Mouse (Mus musculus) neural tube, embryonic 11.5 days (tissue): ENCODE measurements around the gene Tmem217. TPM values are rescaled to one million over a fixed set of nuclear protein-coding genes. Genes with fewer than 3 reads are reported as not detected.

Source experiments
- ATAC-seq: fragments of 200-750 bp; cut with Nextera tagmentation; 2 replicates; pipeline ENCODE4 v1.8.0; 2017; ENCODE audit warnings: moderate number of reproducible peaks, mild to moderate bottlenecking, moderate TSS enrichment, moderate library complexity; ENCODE audit not compliant: insufficient read depth, low FRiP score, low TSS enrichment
- DNase-seq: peaks from one replicate; pipeline ENCODE4 v3.0.0-alpha.2; 2015; ENCODE audit warnings: low spot score
- H3K27ac ChIP-seq: fragments of 300-500 bp; sonication (generic); 2 replicates; pipeline ENCODE4 v1.5.1; 2014; ENCODE audit warnings: low read depth, mild to moderate bottlenecking, low read length
- H3K27me3 ChIP-seq: fragments of 300-500 bp; sonication (generic); 2 replicates; pipeline ENCODE4 v1.6.1; 2014; ENCODE audit warnings: mild to moderate bottlenecking, low read length, mixed read lengths; ENCODE audit not compliant: control insufficient read depth, insufficient read depth
- H3K36me3 ChIP-seq: fragments of 300-500 bp; sonication (generic); 2 replicates; pipeline ENCODE4 v1.6.1; 2014; ENCODE audit warnings: mild to moderate bottlenecking, low read length, moderate library complexity, mixed read lengths; ENCODE audit not compliant: control insufficient read depth, insufficient read depth
- H3K4me1 ChIP-seq: fragments of 300-500 bp; sonication (generic); 2 replicates; pipeline ENCODE4 v1.6.1; 2014; ENCODE audit warnings: low read length, mixed read lengths; ENCODE audit not compliant: control insufficient read depth, insufficient read depth
- H3K4me2 ChIP-seq: fragments of 300-500 bp; sonication (generic); 2 replicates; pipeline ENCODE4 v1.6.1; 2014; ENCODE audit warnings: low read depth, mild to moderate bottlenecking, moderate library complexity
- H3K4me3 ChIP-seq: fragments of 300-500 bp; sonication (generic); 2 replicates; pipeline ENCODE4 v1.5.1; 2014; ENCODE audit warnings: low read depth, low read length
- H3K9ac ChIP-seq: fragments of 300-500 bp; sonication (generic); 2 replicates; pipeline ENCODE4 v1.6.1; 2014; ENCODE audit warnings: mild to moderate bottlenecking, low read length
- H3K9me3 ChIP-seq: fragments of 300-500 bp; sonication (generic); 2 replicates; pipeline ENCODE4 v1.6.1; 2016; ENCODE audit warnings: low read length; ENCODE audit not compliant: control insufficient read depth
- WGBS: fragments of 180-500 bp; shearing (Covaris S2); extraction: QIAGEN DNeasy Blood & Tissue Kit; methylation state at CpG from one replicate; pipeline ENCODE4 v1.1.7; 2014; 5-methylcytosine and 5-hydroxymethylcytosine counted together
- polyA plus RNA-seq: library from polyadenylated mRNA; unstranded; fragments of >200 nt; fragmentation: Nextera tagmentation; extraction: Ambion mirVana; gene quantifications from 2 replicates; pipeline ENCODE4 v1.2.1, GENCODE M21; 2014

The Tmem217 gene
- polyA plus RNA-seq, 1 experiment from 2014 or later = 0.45 TPM

DNA sequence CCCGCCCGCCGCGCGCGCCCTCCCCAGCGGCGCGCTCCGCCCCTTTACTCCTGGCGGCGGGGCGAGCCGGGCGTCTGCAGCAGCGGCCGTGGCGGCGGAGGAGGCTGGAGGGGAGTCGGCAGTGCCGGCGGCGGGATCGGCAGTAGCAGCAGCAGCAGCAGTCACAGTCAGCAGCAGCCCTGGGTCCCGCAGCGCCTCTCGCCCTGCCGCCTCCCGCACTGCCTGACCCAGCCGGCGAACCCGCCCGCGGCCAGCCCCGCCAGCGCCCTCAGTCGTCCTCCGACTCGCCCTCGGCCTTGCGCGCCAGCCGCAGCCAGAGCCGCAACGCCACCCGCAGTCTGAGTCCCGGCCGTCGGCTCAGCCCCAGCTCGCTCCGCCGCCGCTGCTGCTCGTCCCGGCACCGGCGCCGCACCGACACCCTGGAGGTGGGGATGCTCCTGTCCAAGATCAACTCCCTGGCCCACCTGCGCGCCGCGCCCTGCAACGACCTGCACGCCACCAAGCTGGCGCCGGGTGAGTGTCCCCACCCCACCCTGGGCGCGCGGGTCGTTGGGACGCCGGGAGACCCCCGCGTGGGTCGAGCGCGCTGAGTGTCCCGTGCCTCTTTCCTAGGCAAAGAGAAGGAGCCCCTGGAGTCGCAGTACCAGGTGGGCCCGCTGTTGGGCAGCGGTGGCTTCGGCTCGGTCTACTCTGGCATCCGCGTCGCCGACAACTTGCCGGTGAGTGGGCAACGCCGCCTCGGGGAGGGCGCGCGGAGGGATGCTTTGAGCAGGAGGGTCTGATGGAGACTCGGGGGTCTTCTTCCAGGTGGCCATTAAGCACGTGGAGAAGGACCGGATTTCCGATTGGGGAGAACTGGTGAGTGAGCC, 61.2 kb downstream of the Tmem217 start, which contains the start of gene Pim1:
Gene Pim1, plus strand, starts transcription at position 41 of the 869 bp plus-strand sequence.
- peak within 1 kb of the TSS; percentile 97 for H3K4me3 ChIP-seq
- H3K4me1 ChIP-seq = peaks cover 10% of the 10 kb centered on the region; the same call in 1 of the 2 replicates
- H3K27ac ChIP-seq = peak within 1 kb of the TSS; percentile 95
- peak within 1 kb of the TSS; percentile 82 for H3K4me2 ChIP-seq
- peaks cover 8% of the 10 kb centered on the region for H3K36me3 ChIP-seq
- peak within 1 kb of the TSS; percentile 92 for H3K9ac ChIP-seq
- peak; percentile 71 for DNase-seq
- peak; percentile 73; the same call in 1 of the 2 replicates for ATAC-seq
- H3K9me3 ChIP-seq = no peaks in the 10 kb centered on the region
- WGBS = under 1% methylated on average over 78 of the region's 99 CpGs
- no peaks in the 10 kb centered on the region for H3K27me3 ChIP-seq

- H3K27me3 ChIP-seq = no peaks in the 10 kb centered on the region
- DNase-seq = peak; percentile 100
- H3K9me3 ChIP-seq = no peaks in the 10 kb centered on the region
- H3K9ac ChIP-seq = peak overlapping the region; percentile 92
- H3K4me3 ChIP-seq = peak overlapping the region; percentile 97
- peak overlapping the region; percentile 95 for H3K27ac ChIP-seq
- peak overlapping the region; percentile 82 for H3K4me2 ChIP-seq
- ATAC-seq = peak; percentile 85
- H3K4me1 ChIP-seq = peaks cover 10% of the 10 kb centered on the region; the same call in 1 of the 2 replicates
- H3K36me3 ChIP-seq = peaks cover 8% of the 10 kb centered on the region
- under 1% methylated on average over 57 of the region's 68 CpGs for WGBS
Measured at GRCm38 (mm10) chr17:29489971-29490712, 62.0 kb downstream of the Tmem217 start.

DNA sequence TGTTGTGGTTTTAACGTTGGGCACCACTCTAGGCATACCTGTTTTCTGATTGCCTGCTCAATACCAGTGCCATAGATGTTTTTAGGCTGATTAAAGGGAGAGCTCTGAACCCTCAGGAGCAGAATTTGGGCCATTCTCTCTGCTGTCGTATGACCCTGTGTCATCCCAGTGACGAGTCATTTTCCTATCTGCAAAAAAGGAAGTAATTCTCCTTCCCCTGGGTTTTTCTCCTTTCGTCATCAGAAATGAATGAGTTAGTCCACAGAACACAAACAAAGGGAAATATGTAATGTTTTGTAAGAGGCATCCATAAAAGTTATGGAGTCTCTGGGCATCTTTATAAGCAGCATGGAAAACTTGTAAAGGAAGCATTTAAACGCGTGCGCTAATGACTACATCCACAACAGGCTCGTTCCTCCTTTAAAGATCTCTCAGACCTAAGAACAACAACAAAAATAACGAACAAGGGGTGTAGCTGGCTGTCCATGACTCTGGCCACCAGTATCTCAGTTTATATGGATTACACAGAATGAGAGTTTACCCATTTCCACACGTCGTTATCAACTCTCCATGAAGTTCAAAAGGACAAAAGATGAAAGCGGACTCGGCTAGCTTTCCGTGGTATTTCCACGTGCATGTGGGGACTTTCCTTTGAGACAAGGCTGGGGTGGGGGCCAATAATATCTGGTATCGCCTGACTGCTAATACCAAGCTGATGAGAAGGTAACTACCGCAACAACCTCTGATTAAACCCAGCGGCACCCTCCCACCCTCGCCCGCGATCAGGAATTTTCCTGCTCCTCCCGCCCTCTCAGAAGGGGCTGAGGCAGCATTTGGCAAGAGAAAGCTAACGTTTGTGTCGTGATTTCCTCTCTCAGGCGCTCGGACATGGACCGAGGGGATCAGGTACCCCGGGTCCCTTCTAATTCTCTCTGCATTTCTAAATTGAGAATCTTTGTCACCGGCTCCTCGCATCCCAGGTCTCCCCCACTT, 62.9 kb downstream of the Tmem217 start:
- Histone ChIP-seq H3K9ac (peak overlapping the region; percentile 87), H3K27ac (peak overlapping the region; percentile 93), H3K9me3 (no peaks in the 10 kb centered on the region), H3K4me3 (peak overlapping the region; percentile 97), H3K27me3 (no peaks in the 10 kb centered on the region), H3K4me2 (peak overlapping the region; percentile 82), H3K36me3 (peaks cover 3% of the 10 kb centered on the region; the same call in 1 of the 2 replicates), H3K4me1 (peaks cover 10% of the 10 kb centered on the region; the same call in 1 of the 2 replicates)
- 7% methylated on average over 30 of the region's 30 CpGs for WGBS
- peak; percentile 69 for DNase-seq
- no peak for ATAC-seq

- no peak for DNase-seq
- peak overlapping the region; percentile 82; the same call in 1 of the 2 replicates for H3K4me2 ChIP-seq
- 0 out of 2 replicates have a peak overlapping the region, but pooled peaks have one; percentile 7 for H3K27ac ChIP-seq
- H3K4me1 ChIP-seq = peaks cover 10% of the 10 kb centered on the region; the same call in 1 of the 2 replicates
- no peaks in the 10 kb centered on the region for H3K36me3 ChIP-seq
- no peaks in the 10 kb centered on the region for H3K9me3 ChIP-seq
- H3K4me3 ChIP-seq = no peak overlapping the region
- no peaks in the 10 kb centered on the region for H3K27me3 ChIP-seq
- no peak overlapping the region; the same call in 1 of the 2 replicates for H3K9ac ChIP-seq
- ATAC-seq = no peak
- WGBS = 76% methylated on average over 8 of the region's 8 CpGs
Measured at GRCm38 (mm10) chr17:29488257-29488977, 63.8 kb downstream of the Tmem217 start.

DNA sequence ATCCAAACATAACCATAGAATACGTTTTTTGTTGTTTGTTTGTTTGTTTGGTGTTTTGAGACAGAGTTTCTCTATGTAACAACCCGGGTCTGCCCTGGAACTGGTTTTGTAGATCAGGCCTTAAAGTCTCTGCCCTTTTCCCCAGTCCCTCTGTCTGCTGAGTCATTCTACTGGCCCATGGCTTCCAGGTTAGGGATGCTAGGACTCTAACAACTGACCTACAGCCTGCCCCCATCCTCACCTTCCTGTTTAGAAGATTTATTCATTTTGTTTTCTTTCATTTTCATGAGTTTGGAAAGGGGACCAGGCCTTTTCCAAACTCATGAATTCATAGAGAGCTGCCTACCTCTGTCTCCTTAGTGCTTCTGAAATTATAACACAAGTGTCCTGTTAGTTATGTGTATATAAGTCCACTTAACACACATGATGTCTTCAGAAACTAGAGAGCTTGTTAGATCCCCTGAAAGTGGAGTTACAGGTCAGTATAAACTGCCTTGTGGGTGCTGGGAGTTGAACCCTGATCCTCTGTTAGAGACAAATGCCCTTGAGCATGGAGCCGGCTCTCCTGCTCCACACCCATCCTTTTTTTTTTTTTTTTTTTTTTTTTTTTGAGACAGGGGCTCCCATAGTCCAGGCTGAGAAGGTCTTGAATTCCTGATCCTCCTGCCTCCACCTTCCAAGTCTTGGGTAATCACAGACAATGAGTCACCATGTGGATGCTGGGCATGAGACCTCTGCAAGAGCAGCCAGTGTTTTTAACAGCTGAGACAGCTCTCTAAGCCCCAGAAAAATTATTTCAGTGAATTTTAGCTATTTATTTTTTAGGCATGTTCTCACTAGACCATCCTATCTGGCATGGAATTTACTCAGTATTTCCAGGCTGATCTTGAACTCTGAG, 66.6 kb downstream of the Tmem217 start:
- Histone ChIP-seq H3K27ac (no peak overlapping the region), H3K9me3 (no peaks in the 10 kb centered on the region), H3K4me1 (peaks cover 6% of the 10 kb centered on the region; the same call in 1 of the 2 replicates), H3K36me3 (no peaks in the 10 kb centered on the region), H3K4me3 (no peak overlapping the region), H3K27me3 (no peaks in the 10 kb centered on the region), H3K4me2 (no peak overlapping the region), H3K9ac (no peak overlapping the region)
- 81% methylated on average over 3 of the region's 3 CpGs for WGBS
- no peak for ATAC-seq
- DNase-seq = no peak

GRCm38 (mm10) chr17:29484431-29484830, 67.8 kb downstream of the Tmem217 start:
- ATAC-seq = no peak
- peaks cover 6% of the 10 kb centered on the region; the same call in 1 of the 2 replicates for H3K4me1 ChIP-seq
- no peak overlapping the region for H3K4me2 ChIP-seq
- no peak for DNase-seq
- H3K9ac ChIP-seq = no peak overlapping the region
- WGBS = 85% methylated on average over 2 of the region's 2 CpGs
- no peaks in the 10 kb centered on the region for H3K9me3 ChIP-seq
- H3K27me3 ChIP-seq = no peaks in the 10 kb centered on the region
- H3K36me3 ChIP-seq = no peaks in the 10 kb centered on the region
- H3K27ac ChIP-seq = no peak overlapping the region
- no peak overlapping the region for H3K4me3 ChIP-seq

DNA sequence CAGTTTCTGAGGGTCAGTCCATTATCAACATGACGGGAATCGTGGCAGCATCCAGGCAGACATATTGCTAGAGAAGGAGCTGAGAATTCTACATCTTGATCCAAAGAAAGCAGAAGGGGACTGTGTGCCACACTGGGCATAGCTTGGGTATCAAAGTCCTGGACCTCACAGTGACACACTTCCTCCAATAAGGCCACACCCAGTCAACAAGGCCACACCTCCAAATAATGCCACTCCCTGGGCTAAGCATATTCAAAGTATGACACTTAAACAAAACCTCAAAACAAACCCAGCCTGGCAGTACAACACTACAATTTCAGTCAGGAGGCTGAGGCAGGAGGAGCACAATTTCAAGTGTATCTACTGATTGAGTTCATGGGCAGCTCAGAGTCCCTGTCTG, 68.9 kb downstream of the Tmem217 start:
- WGBS = 97% methylated on average over 2 of the region's 2 CpGs
- H3K27ac ChIP-seq = no peak overlapping the region
- DNase-seq = no peak

More for the DNA sequence above, 68.9 kb downstream of the Tmem217 start:
- no peaks in the 10 kb centered on the region for H3K9me3 ChIP-seq
- no peaks in the 10 kb centered on the region for H3K36me3 ChIP-seq
- H3K9ac ChIP-seq = no peak overlapping the region
- H3K4me3 ChIP-seq = no peak overlapping the region
- no peak overlapping the region for H3K4me2 ChIP-seq
- no peaks in the 10 kb centered on the region for H3K27me3 ChIP-seq
- no peak for ATAC-seq
- H3K4me1 ChIP-seq = no peaks in the 10 kb centered on the region
